Mouse (Mus musculus) hindbrain, embryonic 14.5 days (tissue): ENCODE results near the gene Srpr. TPM values are rescaled to one million over a fixed set of nuclear protein-coding genes. Genes with fewer than 3 reads are reported as not detected.

ENCODE experiments used
- ATAC-seq: fragments of 200-750 bp; cut with Nextera tagmentation; 2 replicates; pipeline ENCODE4 v1.8.0; 2017; ENCODE audit warnings: moderate number of reproducible peaks, mild to moderate bottlenecking, moderate TSS enrichment, moderate library complexity; ENCODE audit not compliant: low FRiP score
- DNase-seq: peaks from one replicate; pipeline ENCODE4 v3.0.0-alpha.2; 2015; ENCODE audit warnings: low spot score
- H3K27ac ChIP-seq: fragments of 300-500 bp; sonication (generic); 2 replicates; pipeline ENCODE4 v1.5.1; 2014; ENCODE audit warnings: mild to moderate bottlenecking, moderate library complexity
- H3K27me3 ChIP-seq: fragments of 300-500 bp; sonication (generic); 2 replicates; pipeline ENCODE4 v1.6.1; 2014; ENCODE audit warnings: mild to moderate bottlenecking, low read length, mixed read lengths; ENCODE audit not compliant: control insufficient read depth, insufficient read depth
- H3K36me3 ChIP-seq: fragments of 300-500 bp; sonication (generic); replicated peaks from 2 replicates; pipeline ENCODE4 v1.6.1; 2014; ENCODE audit not compliant: control insufficient read depth, insufficient read depth
- H3K4me1 ChIP-seq: fragments of 300-500 bp; sonication (generic); replicated peaks from 2 replicates; pipeline ENCODE4 v1.6.1; 2014; ENCODE audit warnings: antibody characterized with exemption, low read length, mixed read lengths; ENCODE audit not compliant: control insufficient read depth, insufficient read depth
- H3K4me2 ChIP-seq: fragments of 300-500 bp; sonication (generic); replicated peaks from 2 replicates; pipeline ENCODE4 v1.6.1; 2014; ENCODE audit warnings: mild to moderate bottlenecking, moderate library complexity
- H3K4me3 ChIP-seq: fragments of 300-500 bp; sonication (generic); replicated peaks from 2 replicates; pipeline ENCODE4 v1.5.1; 2014; ENCODE audit warnings: mild to moderate bottlenecking, low read length
- H3K9ac ChIP-seq: fragments of 300-500 bp; sonication (generic); 2 replicates; pipeline ENCODE4 v1.6.1; 2014
- H3K9me3 ChIP-seq: fragments of 300-500 bp; sonication (generic); 2 replicates; pipeline ENCODE4 v1.6.1; 2016; ENCODE audit warnings: low read length; ENCODE audit not compliant: control insufficient read depth
- WGBS: fragments of 180-500 bp; shearing (Covaris S2); extraction: QIAGEN DNeasy Blood & Tissue Kit; methylation state at CpG from one replicate; pipeline ENCODE4 v1.1.7; 2014; 5-methylcytosine and 5-hydroxymethylcytosine counted together
- polyA plus RNA-seq: library from polyadenylated mRNA; unstranded; fragments of >200 nt; fragmentation: Nextera tagmentation; extraction: Ambion mirVana; gene quantifications from 2 replicates; pipeline ENCODE4 v1.2.1, GENCODE M21; 2014

Srpr gene
- polyA plus RNA-seq, 1 experiment from 2014 or later = 69.5 TPM

DNA sequence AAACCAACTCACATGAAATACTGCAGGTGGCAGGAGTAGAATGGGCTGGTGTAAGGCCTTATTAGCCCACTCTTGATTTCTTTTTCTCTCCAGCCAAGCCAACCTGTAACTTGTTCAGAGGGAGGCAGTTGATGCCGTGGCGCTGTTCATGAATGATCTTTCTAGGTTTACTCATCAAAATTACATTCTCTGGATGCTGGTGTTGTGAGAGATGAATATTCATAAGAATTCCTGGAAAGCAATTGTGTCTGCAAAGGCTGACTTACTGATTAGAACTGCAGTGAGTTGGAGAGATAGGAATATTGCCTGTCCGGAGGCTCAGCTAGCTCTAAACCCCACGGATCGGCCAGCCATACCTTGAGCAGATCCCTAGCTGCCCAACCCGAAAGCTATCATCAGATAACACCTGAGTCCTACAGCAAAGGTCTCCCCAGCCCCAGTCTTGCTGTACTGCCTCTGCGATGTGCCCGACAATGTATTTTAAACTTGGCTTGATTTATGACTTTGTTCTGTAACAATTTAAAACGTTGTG, 620 bp downstream of the Srpr start:
- ATAC-seq (no peak), DNase-seq (no peak)
- peak overlapping the region; percentile 75 for H3K4me2 ChIP-seq
- peak overlapping the region; percentile 49 for H3K4me3 ChIP-seq
- H3K9ac ChIP-seq = peak overlapping the region; percentile 62; the same call in 1 of the 2 replicates
- H3K36me3 ChIP-seq = peaks cover 21% of the 10 kb centered on the region
- WGBS = 54% methylated on average over 9 of the region's 9 CpGs
- no peaks in the 10 kb centered on the region for H3K9me3 ChIP-seq
- no peaks in the 10 kb centered on the region for H3K27me3 ChIP-seq
- peak overlapping the region; percentile 46; the same call in 1 of the 2 replicates for H3K27ac ChIP-seq
- H3K4me1 ChIP-seq = peaks cover 9% of the 10 kb centered on the region; the same call in 1 of the 2 replicates

DNA sequence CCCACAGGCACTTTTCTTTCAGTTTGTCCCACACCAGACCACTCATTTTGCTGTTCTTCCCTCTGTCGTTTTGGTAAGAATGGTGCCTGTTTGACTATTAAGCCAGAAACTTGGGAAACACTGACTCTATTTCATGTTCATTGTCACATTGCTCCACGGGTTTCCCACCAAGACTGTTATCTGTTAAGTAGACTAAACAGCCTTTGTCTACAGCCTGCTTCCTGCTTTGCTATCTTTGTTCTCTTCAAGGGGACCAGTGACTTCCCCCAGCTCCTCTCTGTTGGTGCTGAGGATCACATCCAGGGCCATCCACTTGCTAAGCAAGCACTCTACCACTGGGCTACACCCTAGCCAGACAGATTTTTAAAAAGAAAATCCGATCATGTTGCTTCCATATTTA, 3.6 kb downstream of the Srpr start:
- DNase-seq (no peak), ATAC-seq (no peak)
- Histone ChIP-seq H3K4me3 (no peak overlapping the region), H3K4me1 (peaks cover 9% of the 10 kb centered on the region; the same call in 1 of the 2 replicates), H3K27ac (no peak overlapping the region), H3K27me3 (no peaks in the 10 kb centered on the region), H3K9ac (no peak overlapping the region), H3K9me3 (no peaks in the 10 kb centered on the region), H3K4me2 (no peak overlapping the region), H3K36me3 (peaks cover 47% of the 10 kb centered on the region)
- 77% methylated on average over 3 of the region's 3 CpGs for WGBS

DNA sequence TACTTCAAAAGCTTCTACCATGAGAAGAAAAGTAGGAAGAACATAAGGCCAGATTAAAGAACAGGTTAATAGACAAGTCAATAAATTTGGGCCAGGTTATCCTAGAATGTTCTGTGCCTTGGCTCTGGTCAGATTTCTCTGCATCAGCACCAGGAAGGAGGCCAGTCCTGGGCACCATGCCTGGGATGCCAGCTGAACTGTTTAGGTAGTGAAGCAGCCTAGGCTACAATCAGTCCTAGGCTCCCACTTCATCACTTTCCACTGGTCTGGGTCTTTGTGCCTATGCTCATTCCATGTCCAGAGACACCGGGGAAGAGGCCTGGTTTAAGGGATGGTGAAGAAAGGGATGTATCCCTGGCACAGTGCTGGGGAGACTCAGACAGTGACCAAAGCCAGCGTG, 4.4 kb downstream of the Srpr start:
- Histone ChIP-seq H3K4me2 (no peak overlapping the region), H3K4me3 (no peak overlapping the region), H3K4me1 (peaks cover 9% of the 10 kb centered on the region; the same call in 1 of the 2 replicates), H3K9me3 (no peaks in the 10 kb centered on the region), H3K27ac (no peak overlapping the region), H3K27me3 (no peaks in the 10 kb centered on the region), H3K36me3 (peaks cover 52% of the 10 kb centered on the region), H3K9ac (no peak overlapping the region)
- DNase-seq = no peak
- 97% methylated on average over 2 of the region's 2 CpGs for WGBS
- ATAC-seq = no peak

DNA sequence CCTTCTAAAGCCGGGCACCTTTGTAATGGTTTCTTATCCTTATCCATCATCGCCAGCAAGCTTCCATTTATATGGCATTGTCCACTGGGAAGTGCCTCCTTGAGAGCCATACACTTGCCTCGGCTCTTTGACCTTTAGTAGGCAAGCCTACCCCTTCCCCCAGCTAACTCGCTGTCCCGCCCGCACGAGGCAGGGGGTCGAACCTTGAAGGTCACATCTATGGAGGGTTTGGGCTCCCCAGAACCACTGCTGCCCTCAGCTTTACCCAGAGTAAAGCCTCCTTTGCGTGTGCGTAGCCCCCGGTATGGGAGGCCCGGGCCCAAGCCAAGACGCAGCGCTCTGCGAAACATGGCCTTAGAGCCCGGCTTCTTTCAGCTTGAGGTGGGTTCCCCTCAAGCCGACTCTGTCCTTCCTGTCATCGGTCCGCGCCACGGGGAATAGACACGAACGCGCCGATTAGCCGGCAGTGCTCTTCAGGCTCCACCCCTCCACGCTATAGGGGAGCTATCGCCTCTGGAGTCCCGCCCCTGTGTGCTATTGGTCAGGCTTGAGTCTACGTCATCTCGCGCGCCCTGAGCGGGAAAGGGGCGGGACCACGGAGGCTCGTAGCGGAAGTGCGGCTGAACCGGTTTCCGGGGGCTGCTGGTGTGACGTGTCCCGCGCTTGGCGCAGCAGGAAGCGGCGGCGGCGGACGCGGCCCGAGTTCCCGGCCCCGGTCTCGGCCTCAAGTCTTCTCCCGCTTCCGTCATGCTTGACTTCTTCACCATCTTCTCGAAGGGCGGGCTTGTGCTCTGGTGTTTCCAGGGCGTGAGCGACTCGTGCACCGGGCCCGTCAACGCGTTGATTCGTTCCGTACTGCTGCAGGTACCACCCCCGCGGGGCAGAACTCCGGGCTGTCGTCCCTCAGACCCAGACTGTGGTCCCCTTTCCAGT, 10.8 kb downstream of the Srpr start, which contains the start of gene Foxred1:
Foxred1 (minus strand) TSS at position 514 of the 933 bp plus-strand sequence.
- Histone ChIP-seq H3K9me3 (no peaks in the 10 kb centered on the region), H3K4me1 (peaks cover 18% of the 10 kb centered on the region), H3K27me3 (no peaks in the 10 kb centered on the region), H3K9ac (peak within 1 kb of the TSS; percentile 81), H3K27ac (peak within 1 kb of the TSS; percentile 93), H3K4me2 (peak within 1 kb of the TSS; percentile 97), H3K36me3 (peaks cover 60% of the 10 kb centered on the region), H3K4me3 (peak within 1 kb of the TSS; percentile 80)
- under 1% methylated on average over 72 of the region's 72 CpGs for WGBS
- peak; percentile 99 for DNase-seq
- ATAC-seq = peak; percentile 100

DNA sequence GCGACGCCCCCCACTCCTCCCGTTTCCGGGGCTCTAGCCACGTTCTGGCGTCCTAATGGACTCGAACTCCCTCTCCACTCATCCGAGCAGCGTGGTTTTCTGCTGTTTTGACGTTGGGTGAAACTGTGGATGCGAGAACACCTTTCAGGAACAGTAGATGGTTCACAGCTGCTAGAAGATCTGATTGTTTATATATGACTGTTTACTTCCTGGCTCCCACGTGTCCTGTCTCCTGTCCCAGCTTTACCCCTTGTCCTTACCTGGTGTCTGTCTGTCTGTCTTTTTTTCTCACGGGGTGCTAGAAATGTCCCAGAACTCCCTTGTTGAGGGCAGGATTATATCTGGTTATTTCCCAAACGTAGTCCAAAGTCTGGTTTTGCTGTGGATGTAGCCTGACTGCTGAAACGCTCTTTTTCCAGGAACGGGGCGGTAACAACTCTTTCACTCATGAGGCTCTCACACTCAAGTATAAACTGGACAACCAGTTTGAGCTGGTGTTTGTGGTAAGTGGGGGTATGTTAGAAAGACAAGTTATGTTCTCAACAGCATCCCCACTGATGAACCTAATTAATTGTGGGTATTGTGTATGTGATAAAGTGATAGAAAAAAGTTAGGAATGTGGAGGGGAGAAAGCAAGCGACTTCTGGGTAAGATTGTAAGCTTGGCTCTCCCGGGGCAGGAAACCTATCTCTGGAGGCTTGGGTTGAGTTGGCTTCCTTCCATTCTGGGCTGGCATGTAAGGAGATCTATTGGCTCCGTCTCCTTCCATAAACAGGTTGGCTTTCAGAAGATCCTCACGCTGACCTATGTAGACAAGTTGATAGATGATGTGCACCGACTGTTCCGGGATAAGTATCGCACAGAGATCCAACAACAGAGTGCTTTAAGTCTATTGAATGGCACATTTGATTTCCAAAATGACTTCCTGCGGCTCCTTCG, 11.9 kb downstream of the Srpr start:
- H3K9ac ChIP-seq = peak overlapping the region; percentile 81
- H3K4me3 ChIP-seq = peak overlapping the region; percentile 80
- WGBS = 37% methylated on average over 26 of the region's 26 CpGs
- H3K27me3 ChIP-seq = no peaks in the 10 kb centered on the region
- H3K27ac ChIP-seq = peak overlapping the region; percentile 76
- peak overlapping the region; percentile 97 for H3K4me2 ChIP-seq
- peaks cover 59% of the 10 kb centered on the region for H3K36me3 ChIP-seq
- DNase-seq (peak; percentile 29), ATAC-seq (0 out of 2 replicates have a peak, but pooled peaks have one; percentile 2)
- peaks cover 18% of the 10 kb centered on the region for H3K4me1 ChIP-seq
- H3K9me3 ChIP-seq = no peaks in the 10 kb centered on the region

DNA sequence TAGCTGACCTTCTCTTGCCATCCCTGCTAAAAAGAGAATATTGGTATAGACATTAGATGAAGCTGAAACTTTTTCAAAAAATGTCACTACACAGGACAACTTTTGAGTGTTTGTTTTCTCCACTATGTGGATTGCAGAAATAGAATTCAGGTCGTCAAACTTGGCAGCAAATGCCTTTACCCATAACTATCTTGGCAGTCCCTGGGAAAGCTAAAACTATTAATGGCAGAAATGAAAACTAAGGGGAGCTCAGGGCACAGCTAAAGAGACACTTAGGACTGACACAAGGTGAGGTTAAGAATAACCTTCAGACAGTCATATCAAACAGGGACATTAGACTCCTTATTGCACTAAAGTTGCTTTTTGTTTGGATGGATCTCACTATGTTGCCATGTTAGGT, 18.0 kb downstream of the Srpr start:
- 81% methylated on average over 1 of the region's 1 CpGs for WGBS
- ATAC-seq (no peak), DNase-seq (no peak)
- no peaks in the 10 kb centered on the region for H3K4me1 ChIP-seq
- no peak overlapping the region for H3K4me3 ChIP-seq
- H3K9me3 ChIP-seq = no peaks in the 10 kb centered on the region
- H3K27me3 ChIP-seq = no peaks in the 10 kb centered on the region
- H3K4me2 ChIP-seq = no peak overlapping the region
- H3K36me3 ChIP-seq = peaks cover 92% of the 10 kb centered on the region
- no peak overlapping the region for H3K27ac ChIP-seq
- no peak overlapping the region for H3K9ac ChIP-seq

DNA sequence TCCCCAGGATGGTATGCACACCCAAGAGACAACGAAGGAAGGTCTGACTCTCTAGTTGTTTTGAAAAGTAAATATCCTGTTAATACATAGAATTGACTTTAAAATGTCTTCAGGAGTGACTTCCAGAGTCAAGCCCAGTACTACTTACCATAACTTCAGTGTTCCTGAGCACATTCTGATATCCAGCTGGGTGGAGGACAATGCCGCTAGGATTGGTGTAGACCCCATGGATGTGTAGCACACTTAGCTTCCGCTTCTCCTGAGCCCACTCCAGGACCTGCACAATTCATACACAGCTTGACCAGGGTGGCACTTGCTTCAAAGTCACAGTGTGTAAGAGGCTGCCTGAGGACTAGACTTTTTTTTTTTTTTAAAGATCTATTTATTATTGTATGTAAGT, 23.5 kb downstream of the Srpr start:
- no peak overlapping the region for H3K4me3 ChIP-seq
- H3K36me3 ChIP-seq = peaks cover 82% of the 10 kb centered on the region
- no peak overlapping the region for H3K9ac ChIP-seq
- H3K4me1 ChIP-seq = no peaks in the 10 kb centered on the region
- 93% methylated on average over 3 of the region's 3 CpGs for whole genome bisulfite sequencing
- no peak overlapping the region for H3K27ac ChIP-seq
- no peaks in the 10 kb centered on the region for H3K27me3 ChIP-seq
- DNase-seq (no peak), ATAC-seq (no peak)
- no peak overlapping the region for H3K4me2 ChIP-seq
- H3K9me3 ChIP-seq = no peaks in the 10 kb centered on the region

DNA sequence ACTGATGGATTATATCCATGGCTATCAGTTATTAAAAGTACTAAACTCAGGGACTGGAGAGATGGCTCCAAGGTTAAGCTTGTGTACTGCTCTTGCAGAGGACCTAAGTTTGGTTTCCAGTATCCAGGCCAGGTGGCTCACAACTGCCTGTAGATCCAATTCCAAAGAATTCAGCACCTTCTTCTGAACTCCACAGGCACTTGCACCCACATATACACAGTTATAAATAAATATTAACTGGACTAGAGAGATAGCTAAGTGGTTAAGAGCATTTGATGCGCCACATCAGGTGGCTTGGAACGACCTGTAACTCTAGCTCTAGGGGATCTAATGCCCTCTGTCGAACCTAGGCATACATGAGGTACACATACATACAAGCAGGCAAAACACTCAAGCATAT, 28.7 kb downstream of the Srpr start:
- 95% methylated on average over 3 of the region's 3 CpGs for WGBS
- H3K4me2 ChIP-seq = no peak overlapping the region
- H3K27ac ChIP-seq = no peak overlapping the region
- peaks cover 55% of the 10 kb centered on the region for H3K36me3 ChIP-seq
- no peaks in the 10 kb centered on the region for H3K4me1 ChIP-seq
- H3K27me3 ChIP-seq = no peaks in the 10 kb centered on the region
- H3K9me3 ChIP-seq = no peaks in the 10 kb centered on the region
- H3K4me3 ChIP-seq = no peak overlapping the region
- DNase-seq (no peak), ATAC-seq (no peak)
- no peak overlapping the region for H3K9ac ChIP-seq
